Mouse (Mus musculus) fibroblast of lung, adult 2 months (primary cell): ENCODE results near the gene Iqgap2.

Source experiments
- DNase-seq: peaks from one replicate; pipeline ENCODE4 v3.0.0-alpha.2; 2011; ENCODE audit warnings: low read depth

Iqgap2 gene

GRCm38 (mm10) chr13:95581850-95582249 is 309.9 kb downstream of the Iqgap2 start:
- DNase-seq, result no peak

- no peak for DNase-seq
These were observed 313.6 kb downstream of the Iqgap2 start for GRCm38 (mm10) chr13:95578016-95578697.
